ENCODE assay signal across 8 mouse cellular contexts in the genomic region with DNA sequence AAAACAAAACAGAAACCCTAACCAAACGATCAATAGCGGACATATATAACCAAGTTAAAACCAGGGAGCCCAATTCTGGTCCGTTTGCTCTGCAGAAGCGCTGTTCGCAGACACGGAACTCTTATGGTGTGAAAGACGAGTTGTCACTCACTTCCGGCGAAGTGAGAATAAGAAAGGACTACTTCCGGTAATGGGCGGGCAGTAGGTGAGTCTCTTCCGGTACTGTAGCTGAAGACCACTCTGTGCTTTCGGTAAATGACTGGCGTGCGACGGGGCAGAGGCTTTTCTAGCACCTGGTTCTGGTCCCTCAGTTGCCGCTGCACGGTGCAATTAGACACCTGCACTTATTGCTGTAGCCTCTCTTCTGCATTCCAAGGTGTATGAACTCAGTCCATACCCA. TPM values are rescaled to one million over a fixed set of nuclear protein-coding genes. Genes with fewer than 3 reads are reported as not detected.
DNase-seq lines count a peak whose midpoint lies in the region; ATAC-seq and TF ChIP-seq lines count a peak whose summit lies in the region.

A gene (plus strand): TSS at position 176 of the 400 bp plus-strand sequence.

- WGBS in embryonic facial prominence, embryonic 13.5 days: under 1% methylated on average over 18 of the region's 18 CpGs
- WGBS in heart, embryonic 14.5 days: under 1% methylated on average over 18 of the region's 18 CpGs
- 1% methylated on average over 18 of the region's 18 CpGs for WGBS in liver, embryonic 12.5 days (ENCODE audit: insufficient replicate concordance)

- TF ChIP-seq POLR2A in testis, adult 2 months (IDR thresholded peaks at IDR 0.05; ENCODE audit: control insufficient read depth, low read depth, low read length): peak; percentile 59

- peak within 1 kb of the TSS; percentile 62 for H3K27ac ChIP-seq in embryonic facial prominence, embryonic 13.5 days
- H3K27ac ChIP-seq in heart, embryonic 14.5 days (replicated peaks in 1 of 2; ENCODE audit: control insufficient read depth in 1 of 2, insufficient read depth in 1 of 2, low read depth in 2 of 2, low read length in 2 of 2): peak within 1 kb of the TSS in 1 of 2 experiments; percentile 53; a peak in 2 of 4 replicates
- peak within 1 kb of the TSS; percentile 80 for H3K27ac ChIP-seq in liver, embryonic 12.5 days
- H3K27ac ChIP-seq in testis, adult 2 months (ENCODE audit: control insufficient read depth, insufficient read depth, low read depth, low read length): peak within 1 kb of the TSS; percentile 37

- DNase-seq in adrenal gland, postnatal 4 days (ENCODE audit: low spot score in 2 of 2): peak in 1 of 2 experiments; percentile 64
- DNase-seq in kidney, postnatal 10 days: peak; percentile 81
- DNase-seq in natural killer cell, adult 2 months (ENCODE audit: low spot score in 2 of 2): peak; percentile 75 to 79

- H3K27me3 ChIP-seq in embryonic facial prominence, embryonic 13.5 days: peaks cover 37% of the 10 kb centered on the region
- peaks cover 42% of the 10 kb centered on the region for H3K27me3 ChIP-seq in heart, embryonic 14.5 days (ENCODE audit: control insufficient read depth, insufficient read depth, low read length)
- peaks cover 42% of the 10 kb centered on the region for H3K27me3 ChIP-seq in liver, embryonic 12.5 days (replicated peaks)
- no peaks in the 10 kb centered on the region for H3K27me3 ChIP-seq in testis, adult 2 months (ENCODE audit: control insufficient read depth, insufficient read depth, low read length)

- ATAC-seq in CD4-positive, CD25-positive, alpha-beta regulatory T cell, adult 4 months: peak; percentile 99
- peak; percentile 34; the same call in 1 of the 2 replicates for ATAC-seq in embryonic facial prominence, embryonic 13.5 days (ENCODE audit: insufficient number of reproducible peaks, insufficient read depth, low FRiP score, low TSS enrichment, low read depth)
- ATAC-seq in heart, embryonic 14.5 days (ENCODE audit: insufficient number of reproducible peaks, insufficient read depth, low FRiP score, low read depth): no peak
- peak; percentile 73; the same call in 1 of the 2 replicates for ATAC-seq in liver, embryonic 12.5 days

- H3K4me2 ChIP-seq in embryonic facial prominence, embryonic 13.5 days: peak within 1 kb of the TSS; percentile 93
- H3K4me2 ChIP-seq in heart, embryonic 14.5 days (ENCODE audit: low read length): peak within 1 kb of the TSS; percentile 87
- peak within 1 kb of the TSS; percentile 87 for H3K4me2 ChIP-seq in liver, embryonic 12.5 days

- H3K9me3 ChIP-seq in embryonic facial prominence, embryonic 13.5 days: no peaks in the 10 kb centered on the region
- H3K9me3 ChIP-seq in heart, embryonic 14.5 days (ENCODE audit: control insufficient read depth, low read length): no peaks in the 10 kb centered on the region
- H3K9me3 ChIP-seq in liver, embryonic 12.5 days (replicated peaks): no peaks in the 10 kb centered on the region

- peak within 1 kb of the TSS; percentile 85 for H3K9ac ChIP-seq in embryonic facial prominence, embryonic 13.5 days
- peak within 1 kb of the TSS; percentile 83 for H3K9ac ChIP-seq in heart, embryonic 14.5 days (ENCODE audit: low read length)
- H3K9ac ChIP-seq in liver, embryonic 12.5 days: peak within 1 kb of the TSS; percentile 76

- no peak for TF ChIP-seq CTCF in testis, adult 2 months (IDR thresholded peaks at IDR 0.05; ENCODE audit: control insufficient read depth, insufficient read depth, insufficient replicate concordance, low read depth, low read length)

- peak within 1 kb of the TSS; percentile 65 for H3K4me3 ChIP-seq in embryonic facial prominence, embryonic 13.5 days
- H3K4me3 ChIP-seq in heart, embryonic 14.5 days (ENCODE audit: control insufficient read depth in 1 of 2, insufficient read depth in 1 of 2, low read depth in 1 of 2, low read length in 2 of 2): peak within 1 kb of the TSS; percentile 60 to 61
- H3K4me3 ChIP-seq in liver, embryonic 12.5 days: peak within 1 kb of the TSS; percentile 73
- peak within 1 kb of the TSS; percentile 87 for H3K4me3 ChIP-seq in testis, adult 2 months (ENCODE audit: control insufficient read depth, low read depth, low read length)

- peaks cover 42% of the 10 kb centered on the region for H3K4me1 ChIP-seq in embryonic facial prominence, embryonic 13.5 days
- H3K4me1 ChIP-seq in heart, embryonic 14.5 days (ENCODE audit: control insufficient read depth in 2 of 2, insufficient read depth in 2 of 2, low read length in 2 of 2): peaks cover 13 to 16% of the 10 kb centered on the region in 2 experiments
- H3K4me1 ChIP-seq in liver, embryonic 12.5 days: peaks cover 49% of the 10 kb centered on the region
- peaks cover 26% of the 10 kb centered on the region for H3K4me1 ChIP-seq in testis, adult 2 months (ENCODE audit: control insufficient read depth, insufficient read depth, low read length)

- H3K36me3 ChIP-seq in embryonic facial prominence, embryonic 13.5 days: peaks cover 31% of the 10 kb centered on the region
- H3K36me3 ChIP-seq in heart, embryonic 14.5 days (ENCODE audit: control insufficient read depth, insufficient read depth, low read length): peaks cover 26% of the 10 kb centered on the region
- H3K36me3 ChIP-seq in liver, embryonic 12.5 days: peaks cover 33% of the 10 kb centered on the region
- H3K36me3 ChIP-seq in testis, adult 2 months (ENCODE audit: control insufficient read depth, insufficient read depth, low read length): no peaks in the 10 kb centered on the region; the same call in 1 of the 2 replicates

RNA-seq across cellular contexts. Expression of the gene that starts here (rescaled TPM):
- 10 to 100 TPM; 19.4 to 53.9 TPM for polyA plus RNA-seq in CD4-positive, CD25-positive, alpha-beta regulatory T cell, adult 4 months (2017; shearing (Covaris generic))
- total RNA-seq in adrenal gland, postnatal 4 days (2021): 10 to 100 TPM; 27.8 to 31.0 TPM
- 26.5 and 30.0 TPM in 2 replicates for polyA plus RNA-seq in embryonic facial prominence, embryonic 13.5 days (2015; fragmentation: Nextera tagmentation; extraction: Ambion mirVana)
- 15.2 and 17.3 TPM in 2 replicates for polyA plus RNA-seq in heart, embryonic 14.5 days (2014; fragmentation: Nextera tagmentation; extraction: Ambion mirVana)
- 17.7 and 18.7 TPM in 2 replicates for polyA plus RNA-seq in liver, embryonic 12.5 days (2016; fragmentation: Nextera tagmentation; extraction: Ambion mirVana)
- 35.8 and 36.0 TPM in 2 replicates for polyA plus RNA-seq in testis, adult 2 months (2012; rRNA removed)
